Mouse (Mus musculus) frontal cortex, postnatal 36 days (tissue): ENCODE data around the gene Ntf5.
A peak's percentile ranks its signal among the peaks of the same experiment; 100 is the strongest.
"Not testable (repeated sequence)": the region's sequence is repeated elsewhere in the genome, so short reads cannot be mapped to it uniquely, and the experiment has no call there.

ENCODE experiments used
- DNase-seq, 2 experiments: peaks; one replicate each; pipeline ENCODE4 v3.0.0; 2022; ENCODE audit warnings: low spot score in 2 of 2

Gene Ntf5

DNA sequence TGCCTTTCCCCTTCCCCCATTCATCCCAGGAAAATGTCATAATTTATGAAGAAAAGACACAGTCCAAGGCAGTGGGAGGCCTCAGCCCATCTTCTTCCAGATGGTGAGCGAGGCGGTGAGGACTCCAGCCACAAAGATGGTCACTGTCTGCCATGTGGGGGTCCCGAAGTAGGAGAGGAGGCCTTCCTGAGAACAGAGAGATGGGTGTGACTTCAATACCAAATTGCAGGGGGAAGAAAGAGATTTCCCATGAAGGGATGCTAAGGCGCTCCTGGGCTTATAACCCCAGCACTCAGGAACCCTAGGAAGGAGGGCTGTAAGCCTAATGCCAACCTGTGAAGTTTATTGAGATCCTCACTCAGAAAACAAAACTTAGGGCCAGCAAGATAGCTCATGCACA is 48.3 kb downstream of the Ntf5 start:
- DNase-seq, result no peak

DNA sequence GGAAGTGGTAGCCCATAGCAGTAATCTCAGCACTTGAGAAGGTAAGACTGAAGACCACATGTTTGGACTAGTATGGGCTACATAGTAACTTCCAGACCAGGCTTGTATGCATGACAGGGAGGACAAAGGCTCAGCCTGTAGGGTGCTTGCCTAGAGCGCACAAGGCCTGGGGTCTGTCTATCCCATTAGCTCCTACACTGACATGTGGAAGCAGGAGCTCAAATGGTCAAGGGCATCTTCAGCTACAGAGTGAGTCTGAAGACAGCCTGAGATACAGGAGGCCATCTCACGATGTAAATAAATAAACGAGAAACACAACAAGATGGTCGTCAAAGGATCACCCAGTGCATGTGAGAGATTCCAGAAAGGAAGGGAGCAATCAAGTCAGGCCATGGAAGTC is 48.8 kb downstream of the Ntf5 start:
- no peak for DNase-seq

DNA sequence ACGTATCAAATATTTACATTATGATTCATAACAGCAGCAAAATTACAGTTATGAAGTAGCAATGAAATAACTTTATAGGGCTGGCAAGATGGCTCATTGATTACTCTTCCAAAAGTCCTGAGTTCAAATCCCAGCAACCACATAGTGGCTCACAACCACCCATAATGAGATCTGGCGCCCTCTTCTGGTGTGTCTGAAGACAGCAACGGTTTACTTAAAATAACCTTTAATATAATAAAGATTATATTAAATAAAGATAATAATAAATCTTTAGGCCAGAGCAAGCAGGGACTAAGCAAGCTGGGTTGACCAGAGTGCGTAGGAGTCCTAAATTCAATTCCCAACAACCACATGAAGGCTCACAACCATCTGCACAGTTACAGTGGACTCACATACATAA is 49.4 kb downstream of the Ntf5 start:
- not testable (repeated sequence) for DNase-seq

DNA sequence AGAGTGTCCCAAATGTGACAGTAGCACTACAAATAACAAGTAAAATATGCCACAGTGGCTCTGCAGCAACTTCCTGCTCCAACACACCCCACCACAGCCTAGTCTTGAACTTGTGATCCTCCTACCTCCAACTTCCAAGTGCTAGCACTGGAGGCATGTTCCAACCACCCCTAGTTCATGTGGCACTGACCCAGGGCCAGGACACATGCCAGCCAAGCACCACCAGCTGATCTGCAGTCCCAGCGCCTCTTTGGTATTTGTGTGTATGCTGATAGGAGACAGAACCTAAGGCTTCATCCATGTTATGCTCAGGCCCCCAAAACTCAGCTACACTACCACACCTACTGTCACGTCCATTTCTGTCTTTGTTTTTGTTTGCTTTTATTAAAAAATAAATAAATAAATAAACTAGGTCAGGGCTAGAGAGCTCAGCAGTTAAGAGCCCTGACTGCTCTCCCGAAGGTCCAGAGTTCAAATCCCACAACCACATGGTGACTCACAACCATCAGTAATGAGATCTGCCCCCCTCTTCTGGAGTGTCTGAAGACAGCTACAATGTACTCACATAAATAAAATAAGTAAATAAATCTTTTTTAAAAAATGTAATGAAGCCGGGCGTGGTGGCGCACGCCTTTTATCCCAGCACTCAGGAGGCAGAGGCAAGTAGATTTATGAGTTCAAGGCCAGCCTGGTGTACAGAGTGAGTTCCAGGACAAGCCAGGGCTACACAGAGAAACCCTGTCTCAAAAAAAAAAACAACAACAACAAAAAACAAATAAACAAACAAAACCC is 50.7 kb downstream of the Ntf5 start:
- DNase-seq, result no peak

DNA sequence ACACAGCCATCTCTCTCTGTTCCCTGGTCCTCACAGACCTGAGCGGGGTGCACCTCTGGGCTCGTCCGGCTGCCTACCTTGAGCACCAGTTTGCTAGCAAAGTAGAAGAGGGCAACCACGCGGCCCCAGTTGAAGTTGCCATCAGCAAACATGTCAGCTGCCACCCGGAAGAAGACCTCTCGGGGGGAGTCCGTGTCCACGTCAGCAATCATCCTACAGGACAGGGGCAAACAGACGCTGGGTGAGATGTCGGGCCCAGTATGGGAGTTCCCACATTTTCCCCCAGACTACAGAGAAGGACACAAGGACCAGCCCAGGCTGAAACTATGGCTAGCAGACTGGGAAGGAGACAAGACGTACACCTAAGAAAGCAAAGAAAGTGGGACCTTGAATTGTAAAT is 51.6 kb downstream of the Ntf5 start:
- DNase-seq, result no peak

DNA sequence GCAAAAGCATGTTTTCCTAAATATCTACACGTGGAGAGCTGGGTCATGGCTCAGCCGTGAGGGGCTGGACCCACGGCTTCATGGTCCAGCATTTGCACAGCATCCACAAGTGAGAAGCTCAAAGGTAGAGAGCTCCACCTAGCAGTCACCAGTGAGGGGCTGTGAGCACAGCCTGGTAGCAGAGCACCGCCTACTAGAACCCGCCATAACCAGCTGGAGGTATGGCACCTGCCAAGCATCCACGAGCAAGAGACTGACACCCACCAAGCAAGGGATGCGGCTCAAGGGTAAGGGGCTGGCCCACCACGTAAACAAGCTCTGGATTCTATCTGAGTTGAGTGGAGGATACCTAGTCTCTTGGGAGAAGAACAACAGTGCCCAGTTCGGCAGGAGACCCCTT is 52.1 kb downstream of the Ntf5 start:
- peak in 1 of 2 experiments; percentile 14 for DNase-seq

DNA sequence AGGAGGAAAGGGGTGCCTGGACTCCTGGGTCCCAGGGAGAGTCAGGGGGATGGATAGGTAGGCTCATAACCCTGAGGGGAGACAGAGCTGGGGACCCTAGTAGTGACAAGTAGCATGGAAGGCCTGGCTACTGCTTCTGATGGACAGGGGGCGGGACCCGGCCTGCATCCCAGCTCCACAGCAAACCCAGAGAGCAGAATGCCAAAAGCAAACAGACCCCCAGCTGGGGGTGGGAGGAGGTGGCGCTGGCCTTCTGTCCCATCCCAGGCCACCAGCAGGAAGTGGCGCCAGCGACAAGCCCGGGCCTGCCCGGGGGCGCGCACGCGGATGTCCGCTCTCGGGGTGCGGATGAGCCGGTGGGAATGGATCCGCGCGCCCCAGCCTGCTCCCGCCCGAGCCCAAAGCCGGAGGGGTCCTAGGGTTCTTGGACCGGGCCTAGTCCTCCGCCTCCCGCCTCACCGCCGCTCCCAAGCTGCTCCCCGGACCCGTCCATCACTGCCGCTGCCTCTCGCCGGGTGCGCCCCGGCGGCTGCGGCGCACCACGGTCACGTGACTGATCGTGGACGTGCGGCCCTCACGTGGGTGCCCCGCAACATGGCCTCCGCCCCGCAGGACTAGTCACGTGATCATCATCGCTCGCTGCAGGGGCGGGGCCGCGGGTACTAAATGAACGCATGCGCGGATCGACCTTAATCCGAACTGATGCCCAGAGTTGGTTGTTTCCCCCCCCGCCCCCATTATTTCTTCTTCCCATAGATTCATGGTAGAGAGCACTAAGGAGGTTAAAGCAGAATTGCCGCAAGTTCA is 53.0 kb downstream of the Ntf5 start, which contains the start of gene Bax:
Gene Bax, minus strand, starts transcription at position 616 of the 807 bp plus-strand sequence.
- peak; percentile 93 to 97 for DNase-seq
